Mouse (Mus musculus): ENCODE measurements around the gene 4930432M17Rik.

Gene 4930432M17Rik

GRCm38 (mm10) chr3:121712222-121712621, 41.7 kb downstream of the 4930432M17Rik start:
- DNase-seq = no peak

- DNase-seq = no peak
Measured at GRCm38 (mm10) chr3:121713151-121713701, 42.7 kb downstream of the 4930432M17Rik start.

DNA sequence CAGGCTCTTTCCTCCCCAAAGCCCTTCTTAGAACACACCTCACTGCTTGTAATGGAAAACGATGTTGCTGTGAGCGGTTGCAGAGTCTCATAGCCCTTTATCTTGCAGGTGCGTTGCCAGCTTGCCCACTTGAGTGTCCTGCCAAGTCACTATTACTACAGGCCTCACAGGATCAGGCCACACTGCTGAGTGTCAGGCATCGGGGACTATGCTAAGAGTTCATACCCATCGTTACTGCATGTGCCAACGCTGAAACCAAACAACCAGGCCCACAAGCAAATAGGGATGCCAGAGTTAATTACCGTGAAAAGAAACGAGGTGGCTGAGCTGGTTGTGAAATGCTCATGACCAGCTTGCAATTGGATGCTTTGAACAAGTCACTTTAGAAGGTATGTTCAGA, 43.3 kb downstream of the 4930432M17Rik start:
- no peak for DNase-seq

DNA sequence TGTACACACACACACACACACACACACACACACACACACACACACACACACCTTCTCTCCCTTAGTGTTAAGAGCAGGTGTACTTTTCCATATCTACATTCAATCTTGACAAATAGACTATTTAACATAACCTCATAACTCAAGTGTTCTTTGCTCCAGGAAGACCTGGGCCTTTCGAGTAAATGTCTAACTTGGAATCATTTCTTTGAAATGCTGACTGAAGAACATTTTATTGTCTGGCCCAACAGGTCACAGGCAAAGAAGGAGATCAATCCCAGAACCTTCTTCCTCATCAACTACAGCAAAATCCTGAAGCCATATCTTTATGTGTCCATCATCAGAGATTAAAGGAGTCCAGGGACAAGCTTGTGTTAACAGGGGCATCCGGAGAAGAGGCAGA, 43.9 kb downstream of the 4930432M17Rik start:
- DNase-seq = no peak

DNA sequence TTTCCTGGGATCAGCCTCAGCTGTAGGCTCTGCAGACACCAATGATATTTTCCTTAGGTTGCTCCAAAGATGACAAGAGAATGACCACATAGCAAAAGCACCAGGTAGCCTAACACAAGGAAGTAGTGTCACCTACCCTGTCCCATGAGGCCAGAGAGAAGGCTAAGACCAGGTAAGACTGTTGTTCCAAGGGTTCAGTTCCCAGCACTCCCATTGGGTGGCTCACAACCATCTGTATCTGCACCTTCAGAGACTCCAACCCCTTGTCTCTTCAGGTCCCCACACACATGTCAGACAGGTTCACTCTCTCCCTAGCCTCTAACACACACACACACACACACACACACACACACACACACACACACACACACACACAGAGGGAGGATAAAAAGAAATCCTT, 44.8 kb downstream of the 4930432M17Rik start:
- DNase-seq = no peak

DNA sequence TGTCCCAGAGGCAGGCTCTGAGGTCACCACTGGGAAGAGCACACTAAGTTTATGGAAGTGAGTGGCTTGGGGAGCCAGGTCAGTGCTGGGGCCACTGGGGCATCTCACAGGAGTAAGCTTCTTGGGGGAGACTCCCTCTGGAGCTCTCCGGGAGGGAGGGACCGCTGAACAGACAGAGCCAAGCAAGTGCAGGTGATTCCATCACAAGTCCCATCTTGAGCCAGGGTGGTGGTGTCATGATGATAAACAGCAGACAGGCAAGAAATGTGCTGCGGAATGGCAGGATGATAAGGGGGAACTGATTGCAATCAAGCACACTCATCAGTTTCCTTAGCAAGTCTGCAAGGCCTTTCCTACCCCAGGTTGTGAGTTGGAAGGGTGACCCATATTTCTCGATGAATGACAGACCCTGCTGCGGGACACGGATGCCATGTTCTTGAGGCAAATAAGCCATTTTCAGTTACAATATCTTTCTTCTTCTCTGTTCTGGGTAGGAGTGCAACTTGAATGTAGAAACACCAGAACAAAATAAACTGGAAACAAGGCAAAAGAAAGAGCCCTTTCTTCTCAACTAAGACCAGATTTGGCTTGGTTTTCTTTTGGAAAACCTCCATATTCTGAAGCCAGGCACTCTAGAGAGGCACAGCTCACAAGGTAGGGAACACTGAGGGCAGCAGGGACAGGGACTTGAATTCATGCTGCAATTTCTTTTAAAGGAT, 45.3 kb downstream of the 4930432M17Rik start:
- DNase-seq = no peak

DNA sequence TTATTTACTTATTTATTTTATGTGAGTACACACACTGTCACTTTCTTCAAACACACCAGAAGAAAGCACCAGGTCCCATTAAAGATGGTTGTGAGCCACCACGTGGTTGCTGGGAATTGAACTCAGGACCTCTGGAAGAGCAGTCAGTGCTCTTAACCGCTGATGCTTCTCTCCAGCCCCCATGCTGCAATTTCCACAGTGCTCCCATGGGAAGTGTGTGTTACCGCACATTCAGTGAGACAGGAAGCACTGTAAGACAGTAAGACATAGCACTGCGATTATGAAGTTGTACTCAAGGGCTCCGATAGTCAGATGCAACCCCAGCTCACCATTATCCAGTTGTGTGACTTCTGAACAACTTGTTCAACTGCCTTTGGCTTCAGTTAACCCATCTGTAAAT, 45.9 kb downstream of the 4930432M17Rik start:
- DNase-seq = no peak

- no peak for DNase-seq
Measured at GRCm38 (mm10) chr3:121718679-121719078, 48.1 kb downstream of the 4930432M17Rik start.

- no peak for DNase-seq
Measured at GRCm38 (mm10) chr3:121719701-121720100, 49.1 kb downstream of the 4930432M17Rik start.

DNA sequence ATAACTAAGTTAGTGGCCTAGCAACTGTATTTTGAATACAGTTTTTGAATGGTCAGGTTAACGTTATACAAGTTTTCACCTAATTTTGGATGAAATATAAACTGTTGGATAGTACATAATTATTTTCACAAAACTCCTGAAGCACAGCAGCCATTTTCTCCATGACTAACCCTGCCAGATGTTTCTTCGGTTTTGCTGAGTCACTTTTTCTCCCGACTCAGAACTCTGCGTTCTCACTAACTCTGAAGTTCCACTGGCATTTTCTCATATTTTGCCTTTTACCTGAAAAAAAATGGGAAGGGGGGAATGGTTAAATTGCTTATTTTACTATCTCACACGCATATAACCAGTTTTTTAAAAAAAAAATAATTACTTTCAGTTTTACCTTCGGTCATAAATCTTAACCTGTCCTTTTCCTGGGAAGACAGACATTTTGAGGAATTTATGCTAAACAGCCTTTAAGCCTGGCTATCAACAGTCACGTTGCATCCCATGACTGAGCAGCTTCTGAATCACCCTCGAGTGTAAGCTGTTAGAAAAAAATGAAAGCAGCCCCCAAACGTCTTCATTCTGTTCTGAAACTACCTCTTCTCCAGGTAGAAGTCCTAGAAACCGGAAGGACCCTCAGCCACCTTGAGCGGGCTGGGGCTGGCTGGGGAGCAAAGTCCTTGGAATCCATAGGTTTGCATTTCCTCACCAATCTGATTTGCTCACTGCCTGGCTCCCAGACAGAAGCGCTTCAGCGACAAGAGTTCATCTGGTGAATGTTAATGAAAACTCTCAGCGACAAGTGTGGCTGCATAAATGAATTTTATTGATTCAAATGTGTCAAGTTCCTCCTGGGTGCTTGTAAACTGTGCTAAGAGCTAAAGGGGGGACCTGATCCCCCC, 50.5 kb downstream of the 4930432M17Rik start:
- DNase-seq = no peak

GRCm38 (mm10) chr3:121721691-121722070, 51.1 kb downstream of the 4930432M17Rik start:
- DNase-seq = no peak

DNA sequence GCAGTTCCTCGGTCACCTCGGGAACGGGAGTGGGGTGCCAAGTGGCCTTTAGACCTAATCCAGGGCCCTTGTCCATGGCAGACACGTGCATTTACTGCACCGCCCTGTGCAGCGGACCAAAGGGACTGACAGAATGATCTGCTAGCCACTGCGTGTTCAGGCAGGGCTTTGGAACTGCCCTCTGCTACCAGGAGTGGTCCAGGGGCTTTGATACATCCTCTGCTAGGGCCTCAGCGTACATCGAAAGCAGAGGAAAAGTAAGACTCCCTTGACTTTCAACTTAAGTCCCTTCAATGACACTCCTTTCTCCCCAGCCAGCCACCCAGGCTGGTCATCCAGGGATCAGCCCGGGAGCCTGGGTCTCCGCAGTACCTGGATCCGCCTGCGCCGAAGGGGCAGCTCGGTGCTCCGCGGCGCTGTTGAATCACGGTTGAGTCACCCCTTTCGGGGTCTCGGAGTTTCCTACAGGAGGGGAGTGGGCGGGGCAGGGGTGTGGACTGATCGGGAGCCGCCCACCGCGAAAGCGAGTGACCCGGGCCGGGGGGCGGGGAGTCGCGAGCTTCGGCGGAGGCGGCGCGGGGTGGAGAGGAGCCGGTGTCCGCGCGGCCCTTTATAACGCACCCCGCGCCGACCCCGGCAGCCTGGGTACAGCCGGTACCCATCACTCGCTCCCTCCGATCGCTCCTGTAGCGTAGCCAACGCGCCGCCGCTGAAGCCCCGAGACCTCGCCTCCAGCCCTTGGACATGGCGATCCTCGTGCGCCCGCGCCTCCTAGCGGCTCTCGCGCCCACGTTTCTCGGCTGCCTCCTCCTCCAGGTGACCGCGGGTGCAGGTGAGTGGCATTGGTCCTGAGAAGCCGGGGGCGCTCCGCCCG, 52.6 kb downstream of the 4930432M17Rik start, which contains the start of gene F3:
Gene F3 (plus strand): TSS at position 567 of the 874 bp plus-strand sequence.
- DNase-seq = peak; percentile 90

- peak in 1 of 2 experiments; percentile 22 for DNase-seq
Measured at GRCm38 (mm10) chr3:121723968-121724524, 53.5 kb downstream of the 4930432M17Rik start.

DNA sequence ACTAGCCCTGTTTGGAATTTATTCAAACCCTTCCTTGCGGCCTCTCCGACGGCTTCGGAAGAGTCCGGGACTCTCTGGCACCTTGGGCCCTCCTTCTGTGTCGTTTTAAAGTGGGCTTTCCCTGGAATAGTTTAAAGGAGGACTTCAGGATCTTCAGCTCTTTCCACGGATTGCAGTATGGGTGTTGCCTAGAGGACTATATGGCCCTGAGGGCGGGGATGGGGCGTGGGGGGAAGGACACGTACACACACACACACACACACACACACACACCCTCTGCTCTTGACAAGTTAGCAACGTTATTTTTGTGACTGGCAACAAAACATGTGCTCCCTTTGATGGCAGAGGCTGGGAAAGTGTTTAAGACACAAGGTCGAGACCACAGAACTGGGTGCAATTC, 54.0 kb downstream of the 4930432M17Rik start:
- no peak for DNase-seq

DNA sequence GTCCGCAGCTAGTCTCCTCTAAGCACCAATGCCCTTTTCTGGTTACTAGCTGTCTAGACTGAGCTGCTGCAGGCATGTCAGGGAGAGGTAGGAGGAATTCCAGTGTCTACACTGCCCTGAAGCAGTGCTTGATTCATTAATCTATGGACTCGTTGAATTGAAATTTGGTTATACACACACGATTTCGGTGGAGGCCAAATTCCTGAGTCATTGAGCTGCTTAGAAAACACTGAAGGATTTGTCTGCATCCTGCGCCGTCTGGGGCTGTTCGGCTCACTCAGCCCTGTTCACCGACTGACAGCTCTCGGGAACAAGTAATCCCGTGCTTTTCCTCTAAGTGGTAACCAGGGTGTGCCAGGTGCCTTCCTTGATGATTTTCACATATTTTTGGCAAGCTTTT, 55.1 kb downstream of the 4930432M17Rik start:
- DNase-seq = no peak

DNA sequence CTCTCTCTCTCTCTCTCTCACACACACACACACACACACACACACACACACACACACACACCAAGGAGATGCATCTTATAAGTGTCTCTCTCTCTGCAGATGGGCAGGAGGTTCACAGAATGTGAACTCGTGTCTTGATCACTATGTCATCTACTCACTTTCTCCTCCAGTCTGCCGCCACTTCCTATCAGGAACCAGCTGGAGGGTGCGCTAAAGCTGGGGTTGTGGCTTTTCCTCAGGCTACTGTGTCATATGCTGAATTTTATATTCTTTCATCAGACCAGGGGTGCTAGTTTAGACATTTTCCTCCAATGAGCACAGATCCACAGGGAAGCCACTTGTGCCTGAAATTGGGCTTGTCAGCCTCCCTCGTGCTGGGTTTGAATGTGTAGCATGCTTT, 59.1 kb downstream of the 4930432M17Rik start:
- DNase-seq = no peak
